Mouse (Mus musculus) testis, adult 2 months (tissue): Measurements from ENCODE around the gene Anapc4. TPM values are rescaled to one million over a fixed set of nuclear protein-coding genes. Genes with fewer than 3 reads are reported as not detected.

Source experiments
- H3K27ac ChIP-seq: fragments of 200-500 bp; 2 replicates; pipeline ENCODE4 v1.5.1; 2012; ENCODE audit warnings: low read depth, low read length; ENCODE audit not compliant: control insufficient read depth, insufficient read depth
- H3K27me3 ChIP-seq: fragments of 200-500 bp; 2 replicates; pipeline ENCODE4 v1.6.1; 2012; ENCODE audit warnings: mild to moderate bottlenecking, low read length, moderate library complexity; ENCODE audit not compliant: control insufficient read depth, insufficient read depth
- H3K36me3 ChIP-seq: fragments of 200-500 bp; 2 replicates; pipeline ENCODE4 v1.6.1; 2012; ENCODE audit warnings: mild to moderate bottlenecking, low read length; ENCODE audit not compliant: control insufficient read depth, insufficient read depth
- H3K4me1 ChIP-seq: fragments of 200-500 bp; 2 replicates; pipeline ENCODE4 v1.6.1; 2012; ENCODE audit warnings: low read length; ENCODE audit not compliant: control insufficient read depth, insufficient read depth
- H3K4me3 ChIP-seq: fragments of 200-500 bp; 2 replicates; pipeline ENCODE4 v1.5.1; 2012; ENCODE audit warnings: low read depth, mild to moderate bottlenecking, low read length, moderate library complexity, mixed read lengths; ENCODE audit not compliant: control insufficient read depth
- CTCF ChIP-seq: fragments of 200-500 bp; IDR thresholded peaks from 2 replicates; pipeline ENCODE4 v1.5.1; 2012; ENCODE audit warnings: low read depth, mild to moderate bottlenecking, inconsistent platforms, low read length, moderate library complexity; ENCODE audit not compliant: control insufficient read depth, insufficient read depth, insufficient replicate concordance
- POLR2A ChIP-seq: fragments of 200-500 bp; IDR thresholded peaks from 2 replicates; pipeline ENCODE4 v1.6.1; 2012; ENCODE audit warnings: low read depth, mild to moderate bottlenecking, inconsistent platforms, low read length, moderate library complexity; ENCODE audit not compliant: control insufficient read depth
- polyA plus RNA-seq: library from polyadenylated mRNA; depleted of rRNA; stranded (reverse); fragments of >200 nt; gene quantifications from 2 replicates; pipeline ENCODE4 v1.2.3, GENCODE M21; 2012

Gene Anapc4
- polyA plus RNA-seq, 1 experiment, result 22.4 TPM

DNA sequence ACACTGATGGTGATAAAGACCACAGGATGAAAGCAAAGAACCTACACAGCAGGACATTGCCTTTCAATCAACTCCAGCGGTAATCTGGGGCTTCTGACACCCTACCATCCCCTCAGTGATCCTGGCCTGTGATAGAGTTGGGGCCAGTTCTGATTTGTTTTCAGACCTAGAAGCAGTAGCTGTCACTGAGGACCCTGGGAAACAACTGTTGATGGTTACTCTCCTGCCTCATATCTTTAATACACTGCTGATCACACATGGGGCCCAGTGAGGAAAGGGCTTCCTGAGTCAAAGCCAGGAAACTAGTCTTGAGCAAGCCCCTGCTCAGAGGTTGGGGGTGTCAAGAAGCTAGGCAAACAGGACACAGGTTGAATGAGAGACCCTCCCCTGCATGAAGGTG, 37.6 kb downstream of the Anapc4 start:
- Histone ChIP-seq H3K4me3 (no peak overlapping the region), H3K36me3 (no peaks in the 10 kb centered on the region), H3K27ac (no peak overlapping the region), H3K27me3 (no peaks in the 10 kb centered on the region), H3K4me1 (no peaks in the 10 kb centered on the region)
- no peak for TF ChIP-seq POLR2A
- no peak for TF ChIP-seq CTCF

DNA sequence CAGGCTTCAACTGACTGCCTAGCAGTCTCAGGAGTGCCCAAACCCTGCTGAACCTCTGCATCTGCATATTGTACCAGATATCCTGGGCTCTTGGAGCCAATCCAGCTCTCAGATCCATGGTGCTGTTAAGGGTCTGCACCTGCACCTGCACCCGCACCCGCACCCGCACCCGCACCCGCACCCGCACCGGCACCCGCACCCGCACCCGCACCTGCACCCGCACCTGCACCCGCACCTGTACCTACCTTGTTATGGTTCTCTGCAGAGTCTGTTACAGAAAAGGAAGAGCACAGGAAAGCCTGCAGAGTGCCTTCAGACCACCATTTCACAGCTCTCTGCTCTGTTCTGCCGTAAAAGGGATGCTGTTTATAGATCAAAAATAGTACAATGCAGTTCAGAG, 38.2 kb downstream of the Anapc4 start:
- H3K4me1 ChIP-seq, result no peaks in the 10 kb centered on the region
- no peak overlapping the region for H3K4me3 ChIP-seq
- no peak for TF ChIP-seq CTCF
- no peak for TF ChIP-seq POLR2A
- H3K27ac ChIP-seq, result no peak overlapping the region
- H3K36me3 ChIP-seq, result no peaks in the 10 kb centered on the region
- H3K27me3 ChIP-seq, result no peaks in the 10 kb centered on the region

DNA sequence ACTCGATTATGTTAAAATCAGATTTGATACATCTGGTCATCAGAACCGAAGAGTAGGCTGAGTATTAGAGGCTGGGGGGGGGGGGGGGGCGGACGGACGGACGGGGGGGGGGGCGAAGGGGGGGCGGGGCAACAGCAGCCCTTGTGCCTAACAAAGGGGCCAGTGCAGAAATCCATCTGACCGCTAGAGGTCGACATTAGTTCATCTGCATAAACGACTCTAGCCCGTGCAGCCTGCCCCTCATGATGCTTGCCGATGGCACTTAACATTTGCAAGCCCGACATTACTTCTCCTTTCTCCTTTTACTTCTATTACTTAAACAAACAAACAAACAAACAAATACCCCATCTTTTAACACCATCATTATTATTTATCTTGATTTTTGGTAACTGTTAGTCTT, 45.0 kb downstream of the Anapc4 start:
- TF ChIP-seq CTCF (peak; percentile 73; the same call in 1 of the 2 replicates), POLR2A (no peak)
- H3K27me3 ChIP-seq, result no peaks in the 10 kb centered on the region
- no peak overlapping the region for H3K27ac ChIP-seq
- no peaks in the 10 kb centered on the region for H3K36me3 ChIP-seq
- H3K4me1 ChIP-seq, result peaks cover 2% of the 10 kb centered on the region
- no peak overlapping the region for H3K4me3 ChIP-seq

DNA sequence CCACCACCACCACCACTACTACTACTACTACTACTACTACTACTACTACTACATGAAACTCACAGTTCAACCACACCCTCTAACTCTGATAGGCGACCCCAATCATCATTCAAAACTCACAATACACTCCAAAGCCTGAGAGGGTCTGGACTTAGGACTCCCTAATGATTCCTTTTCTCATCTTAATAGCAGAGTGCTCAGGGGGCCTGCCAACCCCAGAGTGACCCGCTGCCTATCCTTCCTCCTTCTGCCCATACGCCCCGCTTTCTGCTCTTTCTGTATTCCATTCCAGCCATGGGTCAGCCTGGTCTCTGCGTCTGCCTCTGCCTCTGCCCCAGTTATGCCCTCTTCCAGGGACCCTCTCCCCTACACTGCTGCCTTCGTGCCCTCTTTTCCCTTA, 46.1 kb downstream of the Anapc4 start:
- no peak overlapping the region for H3K27ac ChIP-seq
- H3K27me3 ChIP-seq, result no peaks in the 10 kb centered on the region
- H3K4me1 ChIP-seq, result peaks cover 4% of the 10 kb centered on the region
- no peak overlapping the region for H3K4me3 ChIP-seq
- no peak for TF ChIP-seq CTCF
- no peak for TF ChIP-seq POLR2A
- no peaks in the 10 kb centered on the region for H3K36me3 ChIP-seq

DNA sequence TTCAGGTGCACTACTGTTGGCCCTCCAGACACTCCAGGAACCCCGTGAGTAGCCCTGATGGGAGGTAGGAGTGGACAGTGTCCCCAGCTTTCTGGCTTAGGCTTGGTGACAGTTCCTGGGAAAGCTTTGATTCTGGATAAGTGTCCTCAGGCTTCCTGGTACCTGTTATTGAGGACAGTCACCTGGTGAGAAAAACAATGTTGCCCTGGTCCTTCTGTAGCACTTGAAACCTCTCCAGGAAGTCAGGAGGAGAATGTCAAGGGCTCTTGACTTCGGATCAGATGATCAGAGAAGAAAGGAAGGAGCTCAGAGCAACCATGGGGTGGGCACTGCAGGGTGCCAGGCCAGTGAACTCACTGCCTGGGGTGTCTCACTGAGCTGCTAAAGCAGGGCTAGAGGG, 48.6 kb downstream of the Anapc4 start:
- no peaks in the 10 kb centered on the region for H3K36me3 ChIP-seq
- H3K4me3 ChIP-seq, result no peak overlapping the region
- no peak for TF ChIP-seq CTCF
- TF ChIP-seq POLR2A, result no peak
- H3K27me3 ChIP-seq, result no peaks in the 10 kb centered on the region
- H3K27ac ChIP-seq, result no peak overlapping the region
- peaks cover 6% of the 10 kb centered on the region for H3K4me1 ChIP-seq

DNA sequence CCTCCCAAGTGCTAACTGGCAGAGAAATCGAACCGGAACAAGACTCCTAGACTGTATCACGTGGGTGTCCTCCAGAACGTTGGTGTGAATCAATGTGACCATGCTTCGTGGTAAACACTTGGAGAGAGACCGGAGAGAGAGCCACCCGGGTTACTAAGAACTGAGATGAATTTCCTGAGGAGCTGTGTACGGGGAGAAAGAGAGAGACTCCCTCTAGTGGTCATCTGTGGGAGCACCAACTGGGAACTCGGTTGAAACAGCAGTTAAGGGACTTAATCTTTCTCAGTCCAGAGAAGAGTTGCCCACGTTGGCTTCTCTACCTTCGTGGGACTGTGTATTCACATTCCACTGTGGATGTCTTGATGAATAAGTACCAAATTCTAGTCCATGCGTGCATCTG, 53.3 kb downstream of the Anapc4 start:
- Histone ChIP-seq H3K27ac (no peak overlapping the region), H3K27me3 (no peaks in the 10 kb centered on the region), H3K4me3 (no peak overlapping the region), H3K4me1 (peaks cover 14% of the 10 kb centered on the region), H3K36me3 (no peaks in the 10 kb centered on the region)
- no peak for TF ChIP-seq POLR2A
- TF ChIP-seq CTCF, result peak; percentile 23; the same call in 1 of the 2 replicates

DNA sequence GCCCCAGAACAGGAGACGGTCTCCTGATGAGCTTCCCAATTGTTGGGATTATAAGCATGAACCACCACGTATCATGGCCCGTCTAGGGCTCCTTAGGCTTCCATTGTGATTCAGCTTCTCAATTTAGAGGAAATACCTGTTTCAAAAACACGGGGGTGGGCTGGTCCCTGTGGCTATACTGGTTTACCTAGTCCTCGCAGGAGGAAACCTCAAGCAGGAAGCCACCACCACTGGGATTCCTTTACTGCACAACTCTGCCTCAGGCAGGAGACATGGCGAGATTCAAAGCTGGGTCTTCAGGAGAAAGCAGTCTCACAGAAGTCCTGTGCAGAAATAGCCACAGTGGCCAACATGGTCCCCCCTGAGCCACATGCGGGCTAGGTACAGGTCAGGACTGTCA, 56.1 kb downstream of the Anapc4 start:
- H3K27me3 ChIP-seq, result no peaks in the 10 kb centered on the region
- TF ChIP-seq CTCF (no peak), POLR2A (no peak)
- H3K4me3 ChIP-seq, result peak overlapping the region; percentile 57
- no peak overlapping the region for H3K27ac ChIP-seq
- H3K36me3 ChIP-seq, result no peaks in the 10 kb centered on the region
- peaks cover 10% of the 10 kb centered on the region for H3K4me1 ChIP-seq
